Mouse (Mus musculus): ENCODE measurements at regions not wholly inside any gene's neighbourhood (a gene's known extent, or its start where the extent isn't known, plus 50 kb on each side); places are given as distances from the start of the nearest gene placed in this dataset.
"Not testable (repeated sequence)": the region's sequence is repeated elsewhere in the genome, so short reads cannot be mapped to it uniquely, and the experiment has no call there.

DNA sequence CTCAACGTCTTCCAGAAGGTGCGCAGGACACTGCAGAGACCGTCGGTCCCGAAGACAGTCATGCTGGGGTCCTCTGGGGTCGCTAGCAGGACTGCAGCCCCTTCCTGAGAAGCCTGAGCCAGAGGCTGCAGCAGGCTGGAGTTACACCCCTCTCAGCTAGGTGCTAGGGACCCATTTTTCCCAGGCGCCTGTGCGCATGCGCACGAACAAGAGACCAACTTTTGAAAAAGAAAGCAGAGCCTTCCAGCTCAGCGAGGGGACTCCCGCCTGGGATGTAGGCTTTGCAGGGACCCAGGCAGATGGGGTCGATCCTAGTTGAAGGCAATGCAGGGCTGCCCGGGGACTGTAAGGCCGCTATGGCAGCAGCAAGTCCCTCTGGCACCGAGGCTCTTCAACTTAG is 104.7 kb upstream of the Atg7 start:
- not testable (repeated sequence) for DNase-seq (ENCODE audit: low spot score in 2 of 2)

DNA sequence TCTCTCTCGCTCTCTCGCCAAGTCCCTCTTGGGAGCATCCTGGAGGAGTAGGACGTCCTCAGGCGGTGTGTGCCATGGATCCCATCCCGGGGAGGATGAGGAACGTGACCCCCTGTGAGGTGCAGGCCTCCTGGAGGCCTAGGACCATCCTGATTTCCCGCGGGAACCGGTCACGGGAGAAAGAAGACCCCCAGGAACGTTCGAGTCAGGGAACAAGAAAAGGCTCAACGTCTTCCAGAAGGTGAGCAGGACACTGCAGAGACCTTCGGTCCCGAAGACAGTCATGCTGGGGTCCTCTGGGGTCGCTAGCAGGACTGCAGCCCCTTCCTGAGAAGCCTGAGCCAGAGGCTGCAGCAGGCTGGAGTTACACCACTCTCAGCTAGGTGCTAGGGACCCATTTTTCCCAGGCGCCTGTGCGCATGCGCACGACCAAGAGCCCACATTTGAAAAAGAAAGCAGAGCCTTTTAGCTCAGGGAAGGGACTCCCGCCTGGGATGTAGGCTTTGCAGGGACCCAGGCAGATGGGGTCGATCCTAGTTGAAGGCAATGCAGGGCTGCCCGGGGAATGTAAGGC is 92.7 kb upstream of the Atg7 start:
- peak; percentile 57 to 58 for DNase-seq (ENCODE audit: low spot score in 2 of 2)

DNA sequence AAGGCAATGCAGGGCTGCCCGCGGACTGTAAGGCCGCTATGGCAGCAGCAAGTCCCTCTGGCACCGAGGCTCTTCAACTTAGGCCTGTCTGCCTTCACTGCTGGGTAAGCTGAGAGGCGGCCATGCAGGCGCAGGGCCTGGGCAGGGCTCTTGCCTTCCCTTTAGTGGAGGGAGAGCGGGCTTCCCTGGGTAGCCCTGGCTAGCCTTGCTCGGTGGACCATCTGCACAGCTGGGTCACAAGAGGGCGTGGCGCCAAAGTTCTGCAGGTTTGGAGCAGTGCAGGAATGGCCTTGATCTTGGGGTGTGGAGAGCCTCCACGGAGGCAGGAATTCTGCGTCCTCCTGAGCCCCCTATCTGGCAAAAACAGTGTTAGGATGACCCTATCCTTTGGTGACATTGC is 89.8 kb upstream of the Atg7 start:
- DNase-seq (ENCODE audit: low spot score in 2 of 2): not testable (repeated sequence)

DNA sequence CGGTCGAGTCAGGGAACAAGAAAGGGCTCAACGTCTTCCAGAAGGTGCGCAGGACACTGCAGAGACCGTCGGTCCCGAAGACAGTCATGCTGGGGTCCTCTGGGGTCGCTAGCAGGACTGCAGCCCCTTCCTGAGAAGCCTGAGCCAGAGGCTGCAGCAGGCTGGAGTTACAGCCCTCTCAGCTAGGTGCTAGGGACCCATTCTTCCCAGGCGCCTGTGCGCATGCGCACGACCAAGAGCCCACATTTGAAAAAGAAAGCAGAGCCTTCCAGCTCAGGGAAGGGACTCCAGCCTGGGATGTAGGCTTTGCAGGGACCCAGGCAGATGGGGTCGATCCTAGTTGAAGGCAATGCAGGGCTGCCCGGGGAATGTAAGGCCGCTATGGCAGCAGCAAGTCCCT is 87.7 kb upstream of the Atg7 start:
- peak in 1 of 2 experiments; percentile 36 for DNase-seq (ENCODE audit: low spot score in 2 of 2)

DNA sequence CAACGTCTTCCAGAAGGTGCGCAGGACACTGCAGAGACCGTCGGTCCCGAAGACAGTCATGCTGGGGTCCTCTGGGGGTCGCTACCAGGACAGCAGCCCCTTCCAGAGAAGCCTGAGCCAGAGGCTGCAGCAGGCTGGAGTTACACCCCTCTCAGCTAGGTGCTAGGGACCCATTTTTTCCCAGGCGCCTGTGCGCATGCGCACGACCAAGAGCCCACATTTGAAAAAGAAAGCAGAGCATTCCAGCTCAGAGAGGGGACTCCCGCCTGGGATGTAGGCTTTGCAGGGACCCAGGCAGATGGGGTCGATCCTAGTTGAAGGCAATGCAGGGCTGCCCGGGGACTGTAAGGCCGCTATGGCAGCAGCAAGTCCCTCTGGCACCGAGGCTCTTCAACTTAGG is 65.6 kb upstream of the Atg7 start:
- peak; percentile 62 to 68 for DNase-seq (ENCODE audit: low spot score in 2 of 2)
